Mouse (Mus musculus): ENCODE results near the gene Tm4sf5. TPM values are rescaled to one million over a fixed set of nuclear protein-coding genes. Genes with fewer than 3 reads are reported as not detected.

The Tm4sf5 gene
- 0.31 TPM in 1 of 2 replicates, not detected in the other for polyA plus RNA-seq (2012; rRNA removed)

DNA sequence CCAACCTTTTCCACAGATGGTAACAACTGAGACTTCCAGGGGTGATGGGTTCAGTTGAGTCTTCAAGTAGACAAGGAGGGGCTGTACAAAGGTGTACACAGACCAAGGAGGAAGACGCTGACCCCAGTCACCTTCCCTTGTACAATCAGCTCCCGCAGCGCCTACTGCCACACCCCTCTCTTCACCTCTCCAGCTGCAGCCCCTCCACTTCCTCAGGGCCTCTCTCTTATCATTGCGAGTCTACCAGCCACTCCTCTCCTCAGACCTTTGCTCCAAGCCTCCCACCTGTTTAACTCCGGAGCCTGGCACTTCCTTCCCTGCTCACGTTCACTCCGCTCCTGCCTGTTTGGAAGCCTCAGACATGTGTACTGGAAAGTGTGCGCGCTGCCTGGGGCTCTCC is at the start of gene Tm4sf5:
Gene Tm4sf5 (plus strand): TSS at position 275 of the 400 bp plus-strand sequence.
- H3K27ac ChIP-seq (ENCODE audit: insufficient read depth, low read depth, low read length), result no peak within 1 kb of the TSS
- no peaks in the 10 kb centered on the region; the same call in 1 of the 2 replicates for H3K4me1 ChIP-seq (ENCODE audit: control insufficient read depth, insufficient read depth, low read length)
- H3K27me3 ChIP-seq (replicated peaks; ENCODE audit: control insufficient read depth, insufficient read depth, low read length), result no peaks in the 10 kb centered on the region
- TF ChIP-seq CTCF (conservative IDR thresholded peaks at IDR 0.05; ENCODE audit: insufficient read depth, insufficient read length, low read depth, low read length) (no peak), POLR2A (IDR thresholded peaks at IDR 0.05; ENCODE audit: low read depth, low read length) (no peak)
- 75% methylated on average over 9 of the region's 9 CpGs for WGBS
- DNase-seq, result no peak
- H3K36me3 ChIP-seq (ENCODE audit: control insufficient read depth, insufficient read depth, low read length), result no peaks in the 10 kb centered on the region
- no peak within 1 kb of the TSS for H3K4me3 ChIP-seq (ENCODE audit: insufficient read depth, low read depth, low read length)

- WGBS, result 10% methylated on average over 32 of the region's 32 CpGs
- peak; percentile 35 for DNase-seq
- no peaks in the 10 kb centered on the region; the same call in 1 of the 2 replicates for H3K36me3 ChIP-seq (ENCODE audit: control insufficient read depth, insufficient read depth, low read length)
- peaks cover 3% of the 10 kb centered on the region; the same call in 1 of the 2 replicates for H3K4me1 ChIP-seq (ENCODE audit: control insufficient read depth, insufficient read depth, low read length)
- peak within 1 kb of the TSS; percentile 61 for H3K4me3 ChIP-seq (ENCODE audit: insufficient read depth, low read depth, low read length)
- no peaks in the 10 kb centered on the region for H3K27me3 ChIP-seq (replicated peaks; ENCODE audit: control insufficient read depth, insufficient read depth, low read length)
- peak within 1 kb of the TSS; percentile 59 for H3K27ac ChIP-seq (ENCODE audit: insufficient read depth, low read depth, low read length)
- TF ChIP-seq CTCF (conservative IDR thresholded peaks at IDR 0.05; ENCODE audit: insufficient read depth, insufficient read length, low read depth, low read length) (no peak), POLR2A (IDR thresholded peaks at IDR 0.05; ENCODE audit: low read depth, low read length) (no peak)
Measured at GRCm38 (mm10) chr11:70458688-70459600, 46.1 kb upstream of the Tm4sf5 start, which contains the start of gene Zmynd15. TSS of gene Zmynd15 (plus strand) at chr11:70459433.

DNA sequence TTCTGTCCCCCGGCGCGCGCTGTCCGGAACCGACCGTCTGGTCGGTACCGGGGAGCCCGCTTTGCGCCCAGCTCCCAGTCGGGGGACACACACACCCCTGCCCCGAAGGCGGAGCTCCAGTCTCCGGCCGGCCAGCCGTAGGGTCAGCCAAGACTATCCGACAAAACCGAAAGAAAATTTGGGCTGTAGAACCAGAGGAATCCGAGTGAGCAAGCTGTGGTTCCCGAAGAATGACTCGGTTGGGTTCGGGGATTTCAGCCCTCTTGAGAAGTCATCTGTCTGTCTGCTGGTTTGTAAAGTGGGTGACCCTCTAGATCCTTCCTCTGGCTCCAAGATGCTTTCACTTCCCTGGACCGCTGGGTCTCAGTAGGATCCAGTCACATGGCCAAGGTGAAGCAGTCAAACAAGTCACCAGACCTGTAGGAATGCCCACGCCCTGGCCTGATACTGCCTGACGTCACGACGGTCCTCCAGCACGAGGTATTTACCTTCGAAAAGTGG is 45.4 kb upstream of the Tm4sf5 start, which contains the start of gene Cxcl16:
Gene Cxcl16 (minus strand): TSS at position 384 of the 501 bp plus-strand sequence.
- no peak for TF ChIP-seq CTCF (conservative IDR thresholded peaks at IDR 0.05; ENCODE audit: insufficient read depth, insufficient read length, low read depth, low read length)
- no peak for TF ChIP-seq POLR2A (IDR thresholded peaks at IDR 0.05; ENCODE audit: low read depth, low read length)
- 6% methylated on average over 30 of the region's 30 CpGs for WGBS
- Histone ChIP-seq H3K27me3 (replicated peaks; ENCODE audit: control insufficient read depth, insufficient read depth, low read length) (no peaks in the 10 kb centered on the region), H3K27ac (ENCODE audit: insufficient read depth, low read depth, low read length) (peak within 1 kb of the TSS; percentile 59), H3K36me3 (ENCODE audit: control insufficient read depth, insufficient read depth, low read length) (no peaks in the 10 kb centered on the region; the same call in 1 of the 2 replicates), H3K4me1 (ENCODE audit: control insufficient read depth, insufficient read depth, low read length) (peaks cover 3% of the 10 kb centered on the region; the same call in 1 of the 2 replicates), H3K4me3 (ENCODE audit: insufficient read depth, low read depth, low read length) (peak within 1 kb of the TSS; percentile 61)
- peak; percentile 75 for DNase-seq

GRCm38 (mm10) chr11:70463970-70464369 is 41.1 kb upstream of the Tm4sf5 start:
- Histone ChIP-seq H3K4me1 (ENCODE audit: control insufficient read depth, insufficient read depth, low read length) (peaks cover 7% of the 10 kb centered on the region; the same call in 1 of the 2 replicates), H3K36me3 (ENCODE audit: control insufficient read depth, insufficient read depth, low read length) (no peaks in the 10 kb centered on the region), H3K27me3 (replicated peaks; ENCODE audit: control insufficient read depth, insufficient read depth, low read length) (no peaks in the 10 kb centered on the region), H3K27ac (ENCODE audit: insufficient read depth, low read depth, low read length) (no peak overlapping the region), H3K4me3 (ENCODE audit: insufficient read depth, low read depth, low read length) (no peak overlapping the region)
- 92% methylated on average over 5 of the region's 5 CpGs for WGBS
- no peak for DNase-seq
- TF ChIP-seq CTCF (conservative IDR thresholded peaks at IDR 0.05; ENCODE audit: insufficient read depth, insufficient read length, low read depth, low read length), result no peak
- no peak for TF ChIP-seq POLR2A (IDR thresholded peaks at IDR 0.05; ENCODE audit: low read depth, low read length)

- H3K4me3 ChIP-seq (ENCODE audit: insufficient read depth, low read depth, low read length), result no peak overlapping the region
- H3K27me3 ChIP-seq (replicated peaks; ENCODE audit: control insufficient read depth, insufficient read depth, low read length), result no peaks in the 10 kb centered on the region
- peaks cover 7% of the 10 kb centered on the region; the same call in 1 of the 2 replicates for H3K4me1 ChIP-seq (ENCODE audit: control insufficient read depth, insufficient read depth, low read length)
- no peak for TF ChIP-seq POLR2A (IDR thresholded peaks at IDR 0.05; ENCODE audit: low read depth, low read length)
- no peak for TF ChIP-seq CTCF (conservative IDR thresholded peaks at IDR 0.05; ENCODE audit: insufficient read depth, insufficient read length, low read depth, low read length)
- 67% methylated on average over 16 of the region's 16 CpGs for WGBS
- no peak for DNase-seq
- H3K27ac ChIP-seq (ENCODE audit: insufficient read depth, low read depth, low read length), result no peak overlapping the region
- H3K36me3 ChIP-seq (ENCODE audit: control insufficient read depth, insufficient read depth, low read length), result no peaks in the 10 kb centered on the region
Measured at GRCm38 (mm10) chr11:70465211-70465610, 39.8 kb upstream of the Tm4sf5 start.

- 20% methylated on average over 23 of the region's 23 CpGs for WGBS
- Histone ChIP-seq H3K4me3 (ENCODE audit: insufficient read depth, low read depth, low read length) (peak overlapping the region; percentile 4; the same call in 1 of the 2 replicates), H3K36me3 (ENCODE audit: control insufficient read depth, insufficient read depth, low read length) (no peaks in the 10 kb centered on the region), H3K4me1 (ENCODE audit: control insufficient read depth, insufficient read depth, low read length) (peaks cover 7% of the 10 kb centered on the region; the same call in 1 of the 2 replicates), H3K27ac (ENCODE audit: insufficient read depth, low read depth, low read length) (peak overlapping the region; percentile 37; the same call in 1 of the 2 replicates), H3K27me3 (replicated peaks; ENCODE audit: control insufficient read depth, insufficient read depth, low read length) (no peaks in the 10 kb centered on the region)
- no peak for TF ChIP-seq POLR2A (IDR thresholded peaks at IDR 0.05; ENCODE audit: low read depth, low read length)
- no peak for TF ChIP-seq CTCF (conservative IDR thresholded peaks at IDR 0.05; ENCODE audit: insufficient read depth, insufficient read length, low read depth, low read length)
- DNase-seq, result peak; percentile 61
Measured at GRCm38 (mm10) chr11:70465824-70466223, 39.2 kb upstream of the Tm4sf5 start.

Measured in kidney, adult 2 months (tissue).